Mouse (Mus musculus) lung, postnatal 36 days (tissue): ENCODE results near the gene Olfr544.

Source experiments
- DNase-seq: peaks from one replicate; pipeline ENCODE4 v3.0.0; 2022; ENCODE audit warnings: mixed read lengths

Gene Olfr544

GRCm38 (mm10) chr7:102476601-102477000 lies 11.5 kb downstream of the Olfr544 start:
- DNase-seq, result no peak

GRCm38 (mm10) chr7:102472675-102473074 lies 15.4 kb downstream of the Olfr544 start:
- no peak for DNase-seq

GRCm38 (mm10) chr7:102467566-102467965 lies 20.5 kb downstream of the Olfr544 start:
- DNase-seq, result no peak

- no peak for DNase-seq
Observed at GRCm38 (mm10) chr7:102458618-102459380, 29.3 kb downstream of the Olfr544 start.

GRCm38 (mm10) chr7:102446438-102446837 lies 41.7 kb downstream of the Olfr544 start:
- no peak for DNase-seq

GRCm38 (mm10) chr7:102444301-102444700 lies 43.8 kb downstream of the Olfr544 start:
- DNase-seq, result no peak

- DNase-seq, result no peak
Observed at GRCm38 (mm10) chr7:102442432-102442831, 45.7 kb downstream of the Olfr544 start.

GRCm38 (mm10) chr7:102441657-102442391 lies 46.3 kb downstream of the Olfr544 start, which contains the start of gene Rrm1:
Gene Rrm1 (plus strand): TSS chr7:102441695.
- peak; percentile 97 for DNase-seq

GRCm38 (mm10) chr7:102440822-102441656 lies 47.1 kb downstream of the Olfr544 start:
- DNase-seq, result no peak

GRCm38 (mm10) chr7:102434344-102434743 lies 53.8 kb downstream of the Olfr544 start:
- no peak for DNase-seq
